Mouse (Mus musculus) kidney, adult 2 months (tissue): ENCODE data around the gene Parp4.

ENCODE experiments used
- CTCF ChIP-seq: fragments of 200-500 bp; conservative IDR thresholded peaks from 2 replicates; pipeline ENCODE4 v1.5.1; 2011; ENCODE audit warnings: low read depth, mild to moderate bottlenecking, control low read depth, low read length, moderate library complexity, mixed read lengths; ENCODE audit not compliant: insufficient read depth, insufficient read length
- POLR2A ChIP-seq: fragments of 200-500 bp; IDR thresholded peaks from one replicate; pipeline ENCODE4 v1.6.1; 2011; ENCODE audit warnings: low read depth, low read length, control low read depth

DNA sequence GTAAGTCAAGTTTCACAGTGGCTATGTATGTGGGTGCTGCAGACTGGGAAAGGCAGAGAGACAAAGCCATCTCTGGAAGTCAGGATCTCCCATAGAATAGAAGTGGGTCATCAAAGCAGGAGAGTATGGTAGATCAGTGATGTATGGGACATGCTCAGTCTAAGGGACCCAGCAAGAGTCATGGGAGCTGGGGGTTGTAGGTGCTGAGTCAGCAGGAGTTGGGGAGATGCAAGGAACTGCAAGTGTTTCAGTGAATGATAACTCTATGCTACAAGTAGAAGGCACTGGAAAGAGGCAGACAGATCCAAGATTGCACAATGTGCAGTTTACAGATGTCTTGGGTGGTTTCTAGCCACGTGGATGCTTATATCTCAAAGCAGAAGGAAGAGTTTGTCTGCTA is 113.7 kb downstream of the Parp4 start:
- no peak for TF ChIP-seq CTCF
- TF ChIP-seq POLR2A, result no peak
